Mouse (Mus musculus): ENCODE measurements around the gene 2310022B05Rik.

DNA sequence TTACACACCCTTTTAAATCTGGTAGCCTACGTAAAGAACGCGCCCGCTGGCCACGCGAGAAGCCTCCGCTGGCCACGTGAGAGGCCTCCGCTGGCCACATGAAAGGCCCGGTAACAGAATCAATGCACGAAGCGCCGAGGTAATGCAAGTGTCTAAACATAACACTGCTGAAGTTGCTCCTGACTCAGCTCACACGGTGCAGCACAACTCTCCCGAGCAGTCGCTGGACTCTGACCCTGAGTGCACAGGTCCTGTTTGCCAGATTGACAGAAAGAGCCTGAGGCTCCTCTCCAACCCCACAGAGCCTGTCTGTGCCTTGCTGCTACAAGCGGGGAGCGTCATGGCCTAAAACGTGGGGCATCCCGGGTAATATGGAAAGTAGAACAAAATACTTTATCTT, 11.4 kb downstream of the 2310022B05Rik start:
- TF ChIP-seq CTCF (conservative IDR thresholded peaks at IDR 0.05; ENCODE audit: insufficient read depth, insufficient read length, low read depth, low read length) (no peak), POLR2A (IDR thresholded peaks at IDR 0.05; ENCODE audit: low read depth, low read length) (no peak)

All from kidney, adult 2 months (tissue).